Mouse (Mus musculus): Measurements from ENCODE around the gene Pih1d1.

DNA sequence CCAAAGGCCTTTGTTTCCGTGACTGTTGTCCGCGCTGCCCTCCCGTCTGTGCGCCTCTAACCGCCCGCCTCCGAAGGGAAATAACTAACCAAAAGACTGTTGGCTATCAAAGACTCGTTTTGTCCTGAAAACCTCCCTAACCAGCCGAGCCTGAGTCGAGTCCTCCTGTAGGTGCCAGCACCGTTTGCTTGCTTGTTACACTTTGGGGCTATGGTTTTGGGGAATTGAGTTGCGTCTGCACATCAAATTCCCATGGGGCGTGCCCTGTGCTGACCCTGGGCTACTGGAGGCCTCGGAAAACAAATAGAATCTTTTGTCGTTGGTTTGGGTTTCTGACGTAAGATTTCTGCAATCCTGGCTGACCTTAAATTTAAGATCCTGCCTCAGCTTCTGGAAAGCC, 24.8 kb upstream of the Pih1d1 start:
- TF ChIP-seq CTCF (IDR thresholded peaks at IDR 0.05; ENCODE audit: low read depth, low read length) (no peak), POLR2A (IDR thresholded peaks at IDR 0.05; ENCODE audit: borderline replicate concordance, low read depth, low read length) (no peak; the same call in 1 of the 2 replicates)

Measured in bone marrow macrophage, adult 2 months (primary cell).